24 mouse cellular contexts compared by ENCODE assay signal in the genomic region with DNA sequence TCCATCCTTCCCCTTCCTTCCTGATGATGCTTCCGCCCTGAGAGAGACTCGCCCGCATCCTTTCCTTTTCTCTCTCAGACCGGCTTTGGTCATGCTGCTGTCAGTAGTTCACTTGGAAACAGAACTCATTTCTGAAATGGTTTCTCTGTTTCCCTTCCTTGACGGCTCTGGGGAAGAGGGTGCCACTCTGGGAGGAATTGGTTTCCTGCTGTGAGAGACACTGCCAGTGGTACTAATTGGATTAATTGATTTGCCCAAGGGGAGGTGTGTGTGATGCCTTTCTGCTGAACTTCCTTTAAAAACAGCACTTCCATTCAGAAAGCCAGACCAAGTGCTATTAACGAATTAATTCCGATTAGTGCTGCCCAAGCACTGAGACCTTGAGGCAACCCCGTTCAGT. TPM values are rescaled to one million over a fixed set of nuclear protein-coding genes. Genes with fewer than 3 reads are reported as not detected.
A peak's percentile ranks its signal among the peaks of the same experiment; 100 is the strongest.
DNase-seq lines count a peak whose midpoint lies in the region; ATAC-seq and TF ChIP-seq lines count a peak whose summit lies in the region.
"Had no signal": no experiment of that assay in that cellular context is flagged by ENCODE, and none has a peak within 500 bp of the region (broad histone marks: within the 10 kb centered on the region; RNA-seq: fewer than 3 reads in every experiment).

No protein-coding gene starts in this region.

- 15% methylated on average over 8 of the region's 8 CpGs for WGBS in heart, embryonic 10.5 days
- 30% methylated on average over 8 of the region's 8 CpGs for WGBS in neural tube, embryonic 15.5 days

- H3K36me3 ChIP-seq in heart, embryonic 10.5 days: no peaks in the 10 kb centered on the region
- H3K36me3 ChIP-seq in neural tube, embryonic 15.5 days: no peaks in the 10 kb centered on the region
- H3K36me3 ChIP-seq: heart, embryonic 13.5 days; hindbrain, embryonic 13.5 days had no signal

- peak; percentile 28 for DNase-seq in heart, embryonic 10.5 days (ENCODE audit: low spot score)
- DNase-seq in heart, postnatal 14 days: no peak
- peak; percentile 11 for DNase-seq in neural tube, embryonic 10.5 days (ENCODE audit: extremely low spot score, low spot score)
- DNase-seq in brain, embryonic 14.5 days (ENCODE audit: low read depth): peak; percentile 50
- peak; percentile 51 for DNase-seq in retina, embryonic 14.5 days (ENCODE audit: low spot score)
- DNase-seq in spleen, postnatal 14 days (ENCODE audit: low spot score in 2 of 2): no peak
- DNase-seq in spleen, adult 18-20 months: no peak
- DNase-seq: adrenal gland, postnatal 10 days; cerebellum, adult 2 months; cerebellum, postnatal 10 days; gastrocnemius, postnatal 14 days had no signal

- H3K4me3 ChIP-seq in heart, embryonic 10.5 days: no peak overlapping the region
- no peak overlapping the region for H3K4me3 ChIP-seq in neural tube, embryonic 15.5 days (replicated peaks)
- H3K4me3 ChIP-seq: heart, embryonic 13.5 days; hindbrain, embryonic 13.5 days had no signal

- TF ChIP-seq CTCF in brain, embryonic 14.5 days (IDR thresholded peaks at IDR 0.05; ENCODE audit: borderline replicate concordance, extremely low read depth, insufficient read depth, insufficient read length): no peak

- H3K4me2 ChIP-seq in neural tube, embryonic 15.5 days: no peak overlapping the region
- H3K4me2 ChIP-seq: heart, embryonic 13.5 days; hindbrain, embryonic 13.5 days had no signal

- H3K27me3 ChIP-seq in heart, embryonic 10.5 days (ENCODE audit: insufficient read depth, poor library complexity, severe bottlenecking): peaks cover 36% of the 10 kb centered on the region; the same call in 1 of the 2 replicates
- H3K27me3 ChIP-seq in neural tube, embryonic 15.5 days (replicated peaks): 0 out of 2 replicates have a peak, but pooled peaks cover 6% of the 10 kb centered on the region

- H3K27ac ChIP-seq in heart, embryonic 10.5 days: no peak overlapping the region
- H3K27ac ChIP-seq in neural tube, embryonic 15.5 days (replicated peaks): no peak overlapping the region
- H3K27ac ChIP-seq: heart, embryonic 13.5 days; hindbrain, embryonic 13.5 days; hindbrain, postnatal 0 days had no signal

- no peaks in the 10 kb centered on the region for H3K4me1 ChIP-seq in heart, embryonic 10.5 days
- H3K4me1 ChIP-seq in neural tube, embryonic 15.5 days: peaks cover 9% of the 10 kb centered on the region; the same call in 1 of the 2 replicates
- H3K4me1 ChIP-seq: heart, embryonic 13.5 days had no signal

- intact Hi-C loops in heart, postnatal 14 days (cut with DNase I): no loop called here

- no peaks in the 10 kb centered on the region for H3K9me3 ChIP-seq in heart, embryonic 10.5 days
- H3K9me3 ChIP-seq in neural tube, embryonic 15.5 days (replicated peaks): no peaks in the 10 kb centered on the region
- H3K9me3 ChIP-seq: heart, embryonic 13.5 days; hindbrain, embryonic 13.5 days had no signal

- ATAC-seq in neural tube, embryonic 15.5 days (ENCODE audit: low FRiP score): no peak
- ATAC-seq: forebrain, embryonic 16.5 days; hindbrain, postnatal 0 days had no signal

- TF ChIP-seq POLR2A in brain, embryonic 14.5 days (IDR thresholded peaks at IDR 0.05; ENCODE audit: borderline replicate concordance, extremely low read depth, insufficient read depth, insufficient read length, poor library complexity, severe bottlenecking): no peak

- H3K9ac ChIP-seq in neural tube, embryonic 15.5 days (replicated peaks): no peak overlapping the region
- H3K9ac ChIP-seq: heart, embryonic 13.5 days; hindbrain, embryonic 13.5 days had no signal

RNA-seq across cellular contexts. Expression of a gene that starts 21.2 kb away (rescaled TPM):
- polyA plus RNA-seq in heart, embryonic 10.5 days (2016; fragmentation: Nextera tagmentation; extraction: Ambion mirVana): 0.06 and 0.24 TPM in 2 replicates
- total RNA-seq in heart, postnatal 14 days (2021): not detected
- polyA plus RNA-seq in neural tube, embryonic 15.5 days (2015; fragmentation: Nextera tagmentation; extraction: Ambion mirVana): 36.4 and 42.7 TPM in 2 replicates
- 1.8 and 7.2 TPM in 2 replicates for polyA plus RNA-seq in brain, embryonic 14.5 days (2012; rRNA removed)
- total RNA-seq: gastrocnemius, adult 18-20 months; gastrocnemius, postnatal 14 days; hematopoietic stem cell, adult 5-6 weeks had no signal
- polyA plus RNA-seq: gonadal fat pad, adult 2 months; heart, postnatal 0 days had no signal

RNA-seq across cellular contexts. Expression of a gene that starts 22.3 kb away (rescaled TPM):
- polyA plus RNA-seq in heart, embryonic 10.5 days (2016; fragmentation: Nextera tagmentation; extraction: Ambion mirVana): 0.06 and 0.10 TPM in 2 replicates
- total RNA-seq in heart, postnatal 14 days (2021): not detected
- polyA plus RNA-seq in neural tube, embryonic 15.5 days (2015; fragmentation: Nextera tagmentation; extraction: Ambion mirVana): 4.8 and 5.7 TPM in 2 replicates
- 0.57 and 1.6 TPM in 2 replicates for polyA plus RNA-seq in brain, embryonic 14.5 days (2012; rRNA removed)
- total RNA-seq: adrenal gland, postnatal 10 days; gastrocnemius, adult 18-20 months; gastrocnemius, postnatal 14 days; heart, adult 8-10 months; hematopoietic stem cell, adult 5-6 weeks had no signal
- polyA plus RNA-seq: embryonic facial prominence, embryonic 11.5 days; forebrain, embryonic 11.5 days; gonadal fat pad, adult 2 months; heart, postnatal 0 days had no signal

RNA-seq across cellular contexts. Expression of a gene that starts 55.3 kb away (rescaled TPM):
- polyA plus RNA-seq in heart, embryonic 10.5 days (2016; fragmentation: Nextera tagmentation; extraction: Ambion mirVana): not detected in 2 replicates
- total RNA-seq in heart, postnatal 14 days (2021): not detected
- 0.29 TPM in 1 of 2 replicates, not detected in the other for polyA plus RNA-seq in neural tube, embryonic 15.5 days (2015; fragmentation: Nextera tagmentation; extraction: Ambion mirVana)
- 0.48 and 0.67 TPM in 2 replicates for polyA plus RNA-seq in brain, embryonic 14.5 days (2012; rRNA removed)
- total RNA-seq: adrenal gland, postnatal 10 days; adrenal gland, postnatal 4 days; gastrocnemius, adult 18-20 months; gastrocnemius, postnatal 14 days; heart, adult 8-10 months; hematopoietic stem cell, adult 5-6 weeks; hindbrain, postnatal 0 days had no signal
- polyA plus RNA-seq: forebrain, embryonic 11.5 days; heart, embryonic 13.5 days; heart, postnatal 0 days had no signal

Comparison
In these comparisons a context has a peak if more than half of its experiments do, and no peak if none do; other contexts are left out.
1. DNase-seq: peak in heart, embryonic 10.5 days (single experiment), neural tube, embryonic 10.5 days (single experiment), brain, embryonic 14.5 days (single experiment) and retina, embryonic 14.5 days (single experiment); none in heart, postnatal 14 days (0 of 2), spleen, postnatal 14 days (0 of 2) and spleen, adult 18-20 months (0 of 2).